Mouse (Mus musculus): Measurements from ENCODE around the gene B4galt5.

Gene B4galt5

GRCm38 (mm10) chr2:167250003-167250735, 98.8 kb downstream of the B4galt5 start:
- no peak for DNase-seq

GRCm38 (mm10) chr2:167249591-167249990, 99.4 kb downstream of the B4galt5 start:
- no peak for DNase-seq

Measured in cerebellum, postnatal 25 days (tissue).